Mouse (Mus musculus): ENCODE measurements around the gene Nosip. TPM values are rescaled to one million over a fixed set of nuclear protein-coding genes. Genes with fewer than 3 reads are reported as not detected.

The Nosip gene
- polyA plus RNA-seq (2017; shearing (Covaris generic)) = 78.5 TPM

GRCm38 (mm10) chr7:45062239-45062835, at the start of gene Nosip, which contains the start of gene Prrg2:
Gene Nosip, plus strand, starts transcription at chr7:45062429.
Gene Prrg2, minus strand, starts transcription at chr7:45062677.

GRCm38 (mm10) chr7:45015957-45016612, 46.1 kb upstream of the Nosip start, which contains the start of gene Scaf1:
Gene Scaf1, minus strand, starts transcription at chr7:45016363.

GRCm38 (mm10) chr7:45017242-45018061, 44.8 kb upstream of the Nosip start, which contains the start of gene Rras:
Gene Rras, plus strand, starts transcription at chr7:45017961.

GRCm38 (mm10) chr7:45052862-45053116, 9.4 kb upstream of the Nosip start, which contains the start of gene Prr12:
Gene Prr12, minus strand, starts transcription at chr7:45052881.

GRCm38 (mm10) chr7:45092048-45092447, 29.8 kb downstream of the Nosip start, which contains the start of gene Rcn3:
Gene Rcn3, minus strand, starts transcription at chr7:45092221.

GRCm38 (mm10) chr7:45103652-45104180, 41.5 kb downstream of the Nosip start, which contains the start of gene Fcgrt:
Gene Fcgrt, minus strand, starts transcription at chr7:45103851.

GRCm38 (mm10) chr7:45124224-45125143, 62.3 kb downstream of the Nosip start, which contains the start of gene Rps11:
Gene Rps11, minus strand, starts transcription at chr7:45124439.

Other genes starting within 250 kb of the Nosip start
- gene Nup62, start 246.3 kb upstream of the Nosip start, polyA plus RNA-seq (2017; shearing (Covaris generic)) = 31.8 TPM
- 0.23 TPM for gene Il4i1, start 246.0 kb upstream of the Nosip start, polyA plus RNA-seq (2017; shearing (Covaris generic))
- gene Atf5, start 245.8 kb upstream of the Nosip start, polyA plus RNA-seq (2017; shearing (Covaris generic)) = 0.22 TPM
- 18.9 TPM for gene Akt1s1, start 213.4 kb upstream of the Nosip start, polyA plus RNA-seq (2017; shearing (Covaris generic))
- gene Tbc1d17, start 213.3 kb upstream of the Nosip start, polyA plus RNA-seq (2017; shearing (Covaris generic)) = 66.3 TPM
- 71.7 TPM for gene Pnkp, start 205.3 kb upstream of the Nosip start, polyA plus RNA-seq (2017; shearing (Covaris generic))
- gene Ptov1, start 192.6 kb upstream of the Nosip start, polyA plus RNA-seq (2017; shearing (Covaris generic)) = 20.2 TPM
- gene Med25, start 169.7 kb upstream of the Nosip start, polyA plus RNA-seq (2017; shearing (Covaris generic)) = 52.8 TPM
- 18.5 TPM for gene Fuz, start 166.3 kb upstream of the Nosip start, polyA plus RNA-seq (2017; shearing (Covaris generic))
- gene Ap2a1, start 132.9 kb upstream of the Nosip start, polyA plus RNA-seq (2017; shearing (Covaris generic)) = 45.9 TPM
- 0.28 TPM for gene Tsks, start 119.2 kb upstream of the Nosip start, polyA plus RNA-seq (2017; shearing (Covaris generic))
- gene Cpt1c, start 87.6 kb upstream of the Nosip start, polyA plus RNA-seq (2017; shearing (Covaris generic)) = 0.67 TPM
- gene Prmt1, start 75.9 kb upstream of the Nosip start, polyA plus RNA-seq (2017; shearing (Covaris generic)) = 143 TPM
- gene Irf3, start 64.8 kb upstream of the Nosip start, polyA plus RNA-seq (2017; shearing (Covaris generic)) = 134 TPM
- 13.6 TPM for gene Bcl2l12, start 63.7 kb upstream of the Nosip start, polyA plus RNA-seq (2017; shearing (Covaris generic))
- 22.3 TPM for gene Scaf1, start 46.1 kb upstream of the Nosip start, polyA plus RNA-seq (2017; shearing (Covaris generic))
- 25.1 TPM for gene Rras, start 44.5 kb upstream of the Nosip start, polyA plus RNA-seq (2017; shearing (Covaris generic))
- gene Prr12, start 9.5 kb upstream of the Nosip start, polyA plus RNA-seq (2017; shearing (Covaris generic)) = 1.0 TPM
- 1.6 TPM for gene Prrg2, start 248 bp downstream of the Nosip start, polyA plus RNA-seq (2017; shearing (Covaris generic))
- gene Rcn3, start 29.8 kb downstream of the Nosip start, polyA plus RNA-seq (2017; shearing (Covaris generic)) = 5.5 TPM
- gene Fcgrt, start 41.4 kb downstream of the Nosip start, polyA plus RNA-seq (2017; shearing (Covaris generic)) = 6.4 TPM
- gene Rps11, start 62.0 kb downstream of the Nosip start, polyA plus RNA-seq (2017; shearing (Covaris generic)) = 1,883 TPM
- gene Rpl13a, start 66.3 kb downstream of the Nosip start, polyA plus RNA-seq (2017; shearing (Covaris generic)) = 3,183 TPM
- gene Gm45713, start 73.8 kb downstream of the Nosip start, polyA plus RNA-seq (2017; shearing (Covaris generic)) = not detected
- 165 TPM for gene Flt3l, start 74.0 kb downstream of the Nosip start, polyA plus RNA-seq (2017; shearing (Covaris generic))
- gene Pih1d1, start 91.9 kb downstream of the Nosip start, polyA plus RNA-seq (2017; shearing (Covaris generic)) = 28.2 TPM
- 36.2 TPM for gene Aldh16a1, start 92.2 kb downstream of the Nosip start, polyA plus RNA-seq (2017; shearing (Covaris generic))
- gene Slc17a7, start 101.5 kb downstream of the Nosip start, polyA plus RNA-seq (2017; shearing (Covaris generic)) = not detected
- not detected for gene Gfy, start 117.1 kb downstream of the Nosip start, polyA plus RNA-seq (2017; shearing (Covaris generic))
- not detected for gene Pth2, start 118.6 kb downstream of the Nosip start, polyA plus RNA-seq (2017; shearing (Covaris generic))
- gene Ccdc155, start 142.5 kb downstream of the Nosip start, polyA plus RNA-seq (2017; shearing (Covaris generic)) = 0.95 TPM
- 66.4 TPM for gene Dkkl1, start 149.7 kb downstream of the Nosip start, polyA plus RNA-seq (2017; shearing (Covaris generic))
- 1.7 TPM for gene Tead2, start 153.3 kb downstream of the Nosip start, polyA plus RNA-seq (2017; shearing (Covaris generic))
- gene Cd37, start 176.7 kb downstream of the Nosip start, polyA plus RNA-seq (2017; shearing (Covaris generic)) = 386 TPM
- not detected for gene Slc6a16, start 178.7 kb downstream of the Nosip start, polyA plus RNA-seq (2017; shearing (Covaris generic))
- 0.93 TPM for gene Slc6a21, start 215.1 kb downstream of the Nosip start, polyA plus RNA-seq (2017; shearing (Covaris generic))

Data from effector memory CD4-positive, alpha-beta T cell, adult 7 months (primary cell).